Mouse (Mus musculus) naive thymus-derived CD4-positive, alpha-beta T cell, adult 2 months (primary cell): ENCODE measurements at regions not wholly inside any gene's neighbourhood (a gene's known extent, or its start where the extent isn't known, plus 50 kb on each side); places are given as distances from the start of the nearest gene placed in this dataset.

Source experiments
- DNase-seq: peaks from one replicate; pipeline ENCODE4 v3.0.0-alpha.2; 2011; ENCODE audit warnings: low read depth

- DNase-seq, result peak; percentile 82
These were observed 348.4 kb upstream of the Hs3st5 start for GRCm38 (mm10) chr10:36158061-36158691.
